Mouse (Mus musculus) thymus, adult 2 months (tissue): ENCODE measurements around the gene Myh3. TPM values are rescaled to one million over a fixed set of nuclear protein-coding genes. Genes with fewer than 3 reads are reported as not detected.

ENCODE experiments used
- DNase-seq: peaks from one replicate; pipeline ENCODE4 v3.0.0; 2021
- H3K27ac ChIP-seq: fragments of 200-500 bp; 2 replicates; pipeline ENCODE4 v1.5.1; 2012; ENCODE audit warnings: low read length, control low read depth; ENCODE audit not compliant: control insufficient read depth, insufficient read depth
- H3K27me3 ChIP-seq: fragments of 200-500 bp; 2 replicates; pipeline ENCODE4 v1.6.1; 2012; ENCODE audit warnings: mild to moderate bottlenecking, low read length, moderate library complexity, mixed read lengths; ENCODE audit not compliant: control insufficient read depth, insufficient read depth
- H3K36me3 ChIP-seq: fragments of 200-500 bp; 2 replicates; pipeline ENCODE4 v1.6.1; 2012; ENCODE audit warnings: mild to moderate bottlenecking, low read length, moderate library complexity; ENCODE audit not compliant: control insufficient read depth, insufficient read depth
- H3K4me1 ChIP-seq: fragments of 200-500 bp; replicated peaks from 2 replicates; pipeline ENCODE4 v1.6.1; 2012; ENCODE audit warnings: low read length; ENCODE audit not compliant: control insufficient read depth, insufficient read depth
- H3K4me3 ChIP-seq: fragments of 200-500 bp; 2 replicates; pipeline ENCODE4 v1.5.1; 2012; ENCODE audit warnings: mild to moderate bottlenecking, low read length, control low read depth, moderate library complexity; ENCODE audit not compliant: control insufficient read depth, insufficient read depth
- CTCF ChIP-seq: fragments of 200-500 bp; IDR thresholded peaks from 2 replicates; pipeline ENCODE4 v1.5.1; 2012; ENCODE audit warnings: mild to moderate bottlenecking, control low read depth, low read length, moderate library complexity, borderline replicate concordance; ENCODE audit not compliant: control insufficient read depth, poor library complexity, insufficient read depth; ENCODE audit errors: extremely low read depth
- POLR2A ChIP-seq: fragments of 200-500 bp; IDR thresholded peaks from 2 replicates; pipeline ENCODE4 v1.6.1; 2012; ENCODE audit warnings: mild to moderate bottlenecking, low read length, control low read depth, moderate library complexity; ENCODE audit not compliant: control insufficient read depth, poor library complexity, insufficient read depth; ENCODE audit errors: extremely low read depth
- WGBS: fragments of 180-500 bp; shearing (Covaris S2); methylation state at CpG from one replicate; pipeline ENCODE4 v1.1.7; 2018; 5-methylcytosine and 5-hydroxymethylcytosine counted together
- polyA plus RNA-seq: library from polyadenylated mRNA; depleted of rRNA; stranded (reverse); fragments of >200 nt; gene quantifications from 2 replicates; pipeline ENCODE4 v1.2.3, GENCODE M21; 2012; rRNA removed

Gene Myh3
- polyA plus RNA-seq = 0.14 and 0.18 TPM in 2 replicates

DNA sequence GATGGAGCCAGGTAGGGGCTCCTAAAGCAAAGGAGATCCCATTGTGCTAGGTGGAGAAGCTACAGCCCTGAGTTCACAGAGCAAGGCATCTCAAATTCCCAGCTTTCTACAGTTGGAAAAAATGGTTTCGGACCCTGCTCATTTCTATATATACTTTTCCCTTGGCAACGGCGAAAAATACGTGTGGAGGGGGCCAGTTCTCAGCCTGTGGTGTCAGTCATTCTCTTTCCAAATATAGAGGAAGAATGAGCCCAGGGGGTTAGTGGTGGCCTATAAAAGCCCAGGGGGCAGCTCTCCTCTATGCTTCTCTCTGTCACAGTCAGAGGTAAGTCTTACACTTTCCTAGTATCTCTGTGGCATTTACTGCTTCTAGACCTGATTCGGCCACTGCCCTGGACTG, at the start of gene Myh3:
TSS of gene Myh3 (plus strand) at position 301 of the 400 bp plus-strand sequence.
- no peaks in the 10 kb centered on the region for H3K27me3 ChIP-seq
- no peak for DNase-seq
- TF ChIP-seq POLR2A (no peak), CTCF (no peak)
- WGBS = 90% methylated on average over 5 of the region's 5 CpGs
- no peak within 1 kb of the TSS for H3K27ac ChIP-seq
- H3K4me3 ChIP-seq = no peak within 1 kb of the TSS
- H3K4me1 ChIP-seq = no peaks in the 10 kb centered on the region
- H3K36me3 ChIP-seq = no peaks in the 10 kb centered on the region

DNA sequence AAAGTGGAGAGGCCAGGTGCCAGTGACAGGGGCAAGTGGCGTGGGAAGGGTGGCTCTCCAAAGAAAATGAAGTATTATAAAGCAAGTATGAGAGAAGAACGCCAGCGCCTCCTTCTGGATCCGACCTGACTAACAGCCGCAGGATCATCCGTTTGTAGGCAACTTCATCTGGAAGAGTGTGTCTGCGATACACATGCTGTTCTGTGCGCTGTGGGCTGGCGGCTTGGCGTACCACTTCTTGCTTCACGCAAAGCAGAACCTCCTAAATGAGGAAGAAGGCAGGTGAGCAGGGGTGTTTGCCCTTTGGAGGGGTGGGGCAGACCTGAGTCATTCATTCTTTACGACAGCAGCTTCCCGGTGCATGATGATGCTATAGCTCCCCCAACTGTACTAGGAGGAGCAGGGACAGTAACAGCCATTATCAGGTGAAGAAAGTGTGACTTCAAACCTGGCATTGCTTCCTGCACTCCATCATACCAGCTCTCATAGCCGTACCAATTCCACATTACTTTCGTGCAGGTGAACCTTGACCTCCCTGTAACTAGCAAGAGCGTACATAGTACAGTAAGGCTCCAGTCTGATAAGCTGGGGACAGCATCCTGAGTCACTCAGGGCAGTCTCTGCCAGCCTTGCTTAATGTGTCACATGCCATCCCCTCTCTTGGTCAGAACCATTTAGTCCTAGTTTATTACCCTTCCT, 47.0 kb upstream of the Myh3 start:
- H3K27ac ChIP-seq = no peak overlapping the region
- no peak overlapping the region for H3K4me3 ChIP-seq
- WGBS = 46% methylated on average over 16 of the region's 16 CpGs
- TF ChIP-seq CTCF (no peak), POLR2A (no peak)
- DNase-seq = no peak
- H3K4me1 ChIP-seq = no peaks in the 10 kb centered on the region
- H3K36me3 ChIP-seq = no peaks in the 10 kb centered on the region
- H3K27me3 ChIP-seq = no peaks in the 10 kb centered on the region

DNA sequence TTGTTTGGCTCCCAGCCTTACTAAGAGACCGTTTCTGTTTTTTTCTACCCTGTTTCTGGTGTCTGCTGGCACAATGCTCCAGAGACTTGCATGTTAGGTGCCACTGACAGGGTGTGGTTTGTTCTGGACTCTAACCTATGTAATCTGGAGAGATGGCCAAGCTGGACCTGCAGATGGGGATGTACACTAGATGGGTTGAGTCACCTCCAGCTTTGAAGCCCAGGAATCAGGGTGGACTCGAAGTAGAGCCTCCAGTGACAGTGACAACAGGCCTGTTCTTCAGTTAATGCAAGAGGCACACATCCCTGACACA, 46.5 kb upstream of the Myh3 start:
- no peaks in the 10 kb centered on the region for H3K4me1 ChIP-seq
- DNase-seq = no peak
- 83% methylated on average over 2 of the region's 2 CpGs for WGBS
- no peak overlapping the region for H3K27ac ChIP-seq
- no peak overlapping the region for H3K4me3 ChIP-seq
- no peak for TF ChIP-seq CTCF
- TF ChIP-seq POLR2A = no peak
- no peaks in the 10 kb centered on the region for H3K27me3 ChIP-seq
- no peaks in the 10 kb centered on the region for H3K36me3 ChIP-seq

DNA sequence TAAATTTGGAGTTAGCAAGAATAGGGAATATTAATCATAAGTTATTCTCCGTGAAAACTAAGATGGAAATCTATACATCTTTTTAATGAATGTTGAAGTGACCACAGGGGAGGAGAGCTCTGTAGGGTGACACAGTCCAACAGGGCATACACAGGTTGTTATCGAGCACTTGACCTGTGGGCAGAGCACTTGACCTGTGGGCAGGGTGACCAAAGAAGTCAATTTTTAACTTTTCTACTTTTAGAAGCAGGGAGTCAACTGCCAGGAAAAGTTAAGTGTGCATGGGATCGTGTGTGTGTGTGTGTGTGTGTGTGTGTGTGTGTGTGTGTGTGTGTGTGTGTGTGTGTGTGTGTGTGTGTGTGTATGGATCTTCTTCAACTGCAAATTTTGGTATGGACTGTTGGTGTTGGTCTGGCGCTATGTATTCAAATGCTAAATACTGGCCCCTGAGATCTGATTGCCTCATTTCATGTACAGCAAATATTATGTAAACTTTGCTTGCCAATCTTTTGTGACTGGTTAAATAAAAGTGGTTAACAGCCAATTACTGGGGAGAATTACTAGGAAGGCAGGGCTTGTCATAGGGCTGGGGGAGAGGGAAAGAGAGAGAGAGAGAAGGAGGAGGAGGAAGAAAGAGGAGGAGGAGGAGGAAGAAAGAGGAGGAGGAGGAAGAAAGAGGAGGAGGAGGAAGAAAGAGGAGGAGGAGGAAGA, 43.2 kb upstream of the Myh3 start:
- Histone ChIP-seq H3K27ac (no peak overlapping the region), H3K4me3 (no peak overlapping the region), H3K4me1 (no peaks in the 10 kb centered on the region), H3K36me3 (peaks cover 13% of the 10 kb centered on the region), H3K27me3 (no peaks in the 10 kb centered on the region)
- WGBS = 89% methylated on average over 4 of the region's 4 CpGs
- DNase-seq = no peak
- TF ChIP-seq CTCF (no peak), POLR2A (no peak)

DNA sequence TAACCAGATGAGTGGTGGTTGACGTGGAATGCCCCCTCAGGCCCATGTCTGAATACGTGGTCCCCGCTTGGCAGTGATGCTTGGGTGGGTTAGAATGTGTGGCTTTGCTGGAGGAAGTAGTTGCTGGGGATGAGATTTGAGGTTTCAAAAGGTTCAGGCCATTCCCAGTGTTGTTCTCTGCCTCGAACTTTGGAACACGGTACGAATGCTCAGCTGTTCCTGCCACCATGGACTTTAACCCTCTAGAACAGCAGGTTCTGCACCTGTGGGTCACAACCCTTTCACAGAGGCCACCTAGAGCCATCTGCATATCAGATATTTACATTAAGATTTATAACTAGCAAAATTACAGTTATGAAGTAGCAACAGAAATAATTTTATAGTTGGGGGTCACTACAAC, 41.9 kb upstream of the Myh3 start:
- WGBS = 85% methylated on average over 6 of the region's 6 CpGs
- no peak overlapping the region for H3K27ac ChIP-seq
- TF ChIP-seq CTCF (no peak), POLR2A (no peak)

DNA sequence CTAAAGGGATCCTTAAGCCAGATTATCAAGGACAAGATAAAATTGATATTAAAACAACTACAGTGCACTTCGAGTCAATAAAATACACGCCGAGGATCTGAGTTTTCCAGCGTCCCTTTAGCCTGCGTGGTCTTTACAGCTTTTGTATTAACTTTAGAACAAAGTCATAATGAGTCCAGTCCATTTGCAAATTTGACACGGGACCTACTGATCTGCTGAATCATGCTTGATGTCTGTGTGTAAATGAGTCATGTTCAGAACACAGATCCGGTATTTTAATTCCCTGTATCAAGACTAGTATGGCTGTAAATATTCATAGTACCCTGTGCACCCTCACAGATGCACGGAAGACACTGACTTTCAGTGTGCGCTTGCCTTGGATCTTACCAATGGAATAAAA, 41.2 kb upstream of the Myh3 start:
- TF ChIP-seq CTCF = no peak
- TF ChIP-seq POLR2A = no peak
- H3K4me1 ChIP-seq = no peaks in the 10 kb centered on the region
- H3K36me3 ChIP-seq = peaks cover 31% of the 10 kb centered on the region
- H3K4me3 ChIP-seq = no peak overlapping the region
- no peak for DNase-seq
- no peaks in the 10 kb centered on the region for H3K27me3 ChIP-seq
- 97% methylated on average over 9 of the region's 9 CpGs for WGBS
- H3K27ac ChIP-seq = no peak overlapping the region

More for the DNA sequence above, 41.9 kb upstream of the Myh3 start:
- no peak for DNase-seq
- no peaks in the 10 kb centered on the region for H3K27me3 ChIP-seq
- H3K4me3 ChIP-seq = no peak overlapping the region
- peaks cover 26% of the 10 kb centered on the region for H3K36me3 ChIP-seq
- no peaks in the 10 kb centered on the region for H3K4me1 ChIP-seq
